Mouse (Mus musculus) right cerebral cortex, postnatal 4 days (tissue): ENCODE data around the gene Jade1.

ENCODE experiments used
- DNase-seq: peaks from one replicate; pipeline ENCODE4 v3.0.0-alpha.2; 2022

Gene Jade1

GRCm38 (mm10) chr3:41555491-41556381, at the start of gene Jade1:
Jade1 (plus strand) TSS chr3:41555731.
- no peak for DNase-seq

- DNase-seq: no peak
Measured at GRCm38 (mm10) chr3:41509441-41509840, 46.1 kb upstream of the Jade1 start.

GRCm38 (mm10) chr3:41510191-41510590, 45.3 kb upstream of the Jade1 start:
- DNase-seq: no peak

GRCm38 (mm10) chr3:41510750-41511149, 44.8 kb upstream of the Jade1 start:
- no peak for DNase-seq

- no peak for DNase-seq
Measured at GRCm38 (mm10) chr3:41514003-41514402, 41.5 kb upstream of the Jade1 start.

- no peak for DNase-seq
Measured at GRCm38 (mm10) chr3:41514683-41515305, 40.7 kb upstream of the Jade1 start.

- no peak for DNase-seq
Measured at GRCm38 (mm10) chr3:41516961-41517518, 38.5 kb upstream of the Jade1 start.

GRCm38 (mm10) chr3:41520925-41521324, 34.6 kb upstream of the Jade1 start:
- DNase-seq: no peak

GRCm38 (mm10) chr3:41521733-41522132, 33.8 kb upstream of the Jade1 start:
- no peak for DNase-seq

GRCm38 (mm10) chr3:41522226-41523005, 33.1 kb upstream of the Jade1 start:
- no peak for DNase-seq

- no peak for DNase-seq
Measured at GRCm38 (mm10) chr3:41523006-41523375, 32.5 kb upstream of the Jade1 start.

GRCm38 (mm10) chr3:41523460-41523859, 32.1 kb upstream of the Jade1 start:
- no peak for DNase-seq

- no peak for DNase-seq
Measured at GRCm38 (mm10) chr3:41528291-41528969, 27.1 kb upstream of the Jade1 start.

GRCm38 (mm10) chr3:41530156-41530555, 25.4 kb upstream of the Jade1 start:
- no peak for DNase-seq

GRCm38 (mm10) chr3:41531541-41531940, 24.0 kb upstream of the Jade1 start:
- DNase-seq: no peak

GRCm38 (mm10) chr3:41532109-41532508, 23.4 kb upstream of the Jade1 start:
- DNase-seq: no peak

GRCm38 (mm10) chr3:41533660-41534059, 21.9 kb upstream of the Jade1 start:
- DNase-seq: no peak

GRCm38 (mm10) chr3:41537957-41538356, 17.6 kb upstream of the Jade1 start:
- no peak for DNase-seq

GRCm38 (mm10) chr3:41541313-41541712, 14.2 kb upstream of the Jade1 start:
- no peak for DNase-seq

- DNase-seq: peak; percentile 55
Measured at GRCm38 (mm10) chr3:41544451-41544850, 11.1 kb upstream of the Jade1 start.

GRCm38 (mm10) chr3:41547289-41547688, 8.2 kb upstream of the Jade1 start:
- no peak for DNase-seq

GRCm38 (mm10) chr3:41548238-41548637, 7.3 kb upstream of the Jade1 start:
- DNase-seq: no peak

- DNase-seq: no peak
Measured at GRCm38 (mm10) chr3:41551671-41552070, 3.9 kb upstream of the Jade1 start.
